Mouse (Mus musculus) cerebral cortex, adult 2 months (tissue): ENCODE data around the gene Arhgap21.

Experiments used
- WGBS: fragments of 180-500 bp; shearing (Covaris S2); methylation state at CpG from one replicate; pipeline ENCODE4 v1.1.7; 2018; 5-methylcytosine and 5-hydroxymethylcytosine counted together

The Arhgap21 gene

GRCm38 (mm10) chr2:20968441-20969200 lies at the start of gene Arhgap21:
Gene Arhgap21, minus strand, starts transcription at chr2:20968881.
- WGBS = under 1% methylated on average over 99 of the region's 102 CpGs

- WGBS = 83% methylated on average over 7 of the region's 7 CpGs
Observed at GRCm38 (mm10) chr2:21016589-21016988, 47.9 kb upstream of the Arhgap21 start.

- WGBS = 63% methylated on average over 11 of the region's 11 CpGs
Observed at GRCm38 (mm10) chr2:21010806-21011397, 42.2 kb upstream of the Arhgap21 start.

GRCm38 (mm10) chr2:21010219-21010618 lies 41.5 kb upstream of the Arhgap21 start:
- WGBS = 64% methylated on average over 9 of the region's 9 CpGs

GRCm38 (mm10) chr2:21009258-21010140 lies 40.8 kb upstream of the Arhgap21 start:
- WGBS = 52% methylated on average over 16 of the region's 16 CpGs

GRCm38 (mm10) chr2:21002538-21002937 lies 33.9 kb upstream of the Arhgap21 start:
- whole genome bisulfite sequencing = 59% methylated on average over 8 of the region's 8 CpGs

GRCm38 (mm10) chr2:21001156-21001555 lies 32.5 kb upstream of the Arhgap21 start:
- WGBS = 60% methylated on average over 5 of the region's 5 CpGs

- WGBS = 59% methylated on average over 2 of the region's 2 CpGs
Observed at GRCm38 (mm10) chr2:20995547-20995946, 26.9 kb upstream of the Arhgap21 start.

GRCm38 (mm10) chr2:20991508-20991907 lies 22.8 kb upstream of the Arhgap21 start:
- 89% methylated on average over 2 of the region's 2 CpGs for WGBS

- 84% methylated on average over 2 of the region's 2 CpGs for WGBS
Observed at GRCm38 (mm10) chr2:20990907-20991306, 22.2 kb upstream of the Arhgap21 start.

- 96% methylated on average over 3 of the region's 3 CpGs for WGBS
Observed at GRCm38 (mm10) chr2:20990056-20990455, 21.4 kb upstream of the Arhgap21 start.

- 88% methylated on average over 3 of the region's 3 CpGs for WGBS
Observed at GRCm38 (mm10) chr2:20987822-20988221, 19.1 kb upstream of the Arhgap21 start.

- 82% methylated on average over 8 of the region's 8 CpGs for WGBS
Observed at GRCm38 (mm10) chr2:20978726-20979125, 10.0 kb upstream of the Arhgap21 start.

- WGBS = 41% methylated on average over 3 of the region's 3 CpGs
Observed at GRCm38 (mm10) chr2:20973513-20973912, 4.8 kb upstream of the Arhgap21 start.

- WGBS = 37% methylated on average over 1 of the region's 1 CpGs
Observed at GRCm38 (mm10) chr2:20972180-20972579, 3.5 kb upstream of the Arhgap21 start.

GRCm38 (mm10) chr2:20969201-20970200 lies 820 bp upstream of the Arhgap21 start:
- WGBS = under 1% methylated on average over 49 of the region's 49 CpGs

- 1% methylated on average over 41 of the region's 57 CpGs for WGBS
Observed at GRCm38 (mm10) chr2:20967646-20968351, 882 bp downstream of the Arhgap21 start.

- 11% methylated on average over 13 of the region's 13 CpGs for WGBS
Observed at GRCm38 (mm10) chr2:20967101-20967645, 1.5 kb downstream of the Arhgap21 start.

- 25% methylated on average over 18 of the region's 18 CpGs for WGBS
Observed at GRCm38 (mm10) chr2:20966176-20967100, 2.2 kb downstream of the Arhgap21 start.
